Mouse (Mus musculus) embryonic facial prominence, embryonic 12.5 days (tissue): ENCODE data around the gene Ube2f. TPM values are rescaled to one million over a fixed set of nuclear protein-coding genes. Genes with fewer than 3 reads are reported as not detected.

Experiments
- ATAC-seq: fragments of 200-750 bp; cut with Nextera tagmentation; 2 replicates; pipeline ENCODE4 v1.8.0; 2017; ENCODE audit not compliant: insufficient number of reproducible peaks, insufficient read depth, low FRiP score, low TSS enrichment
- H3K27ac ChIP-seq: fragments of 300-500 bp; sonication (generic); 2 replicates; pipeline ENCODE4 v1.5.1; 2016; ENCODE audit warnings: mild to moderate bottlenecking
- H3K27me3 ChIP-seq: fragments of 300-500 bp; sonication (generic); 2 replicates; pipeline ENCODE4 v1.6.1; 2016; ENCODE audit warnings: mild to moderate bottlenecking, moderate library complexity
- H3K36me3 ChIP-seq: fragments of 300-500 bp; sonication (generic); 2 replicates; pipeline ENCODE4 v1.6.1; 2016; ENCODE audit warnings: mild to moderate bottlenecking
- H3K4me1 ChIP-seq: fragments of 300-500 bp; sonication (generic); 2 replicates; pipeline ENCODE4 v1.6.1; 2016
- H3K4me2 ChIP-seq: fragments of 300-500 bp; sonication (generic); replicated peaks from 2 replicates; pipeline ENCODE4 v1.6.1; 2016; ENCODE audit warnings: mild to moderate bottlenecking, moderate library complexity
- H3K4me3 ChIP-seq: fragments of 300-500 bp; sonication (generic); 2 replicates; pipeline ENCODE4 v1.5.1; 2016; ENCODE audit warnings: mild to moderate bottlenecking
- H3K9ac ChIP-seq: fragments of 300-500 bp; sonication (generic); 2 replicates; pipeline ENCODE4 v1.6.1; 2016; ENCODE audit warnings: mild to moderate bottlenecking, moderate library complexity
- H3K9me3 ChIP-seq: fragments of 300-500 bp; sonication (generic); 2 replicates; pipeline ENCODE4 v1.6.1; 2016; ENCODE audit warnings: mild to moderate bottlenecking, moderate library complexity
- WGBS: fragments of 180-500 bp; shearing (Covaris S2); methylation state at CpG from one replicate; pipeline ENCODE4 v1.1.7; 2016; 5-methylcytosine and 5-hydroxymethylcytosine counted together
- polyA plus RNA-seq: library from polyadenylated mRNA; unstranded; fragments of >200 nt; fragmentation: Nextera tagmentation; extraction: Ambion mirVana; gene quantifications from 2 replicates; pipeline ENCODE4 v1.2.1, GENCODE M21; 2016

Ube2f gene
- polyA plus RNA-seq, 1 experiment from 2014 or later = 72.4 TPM

GRCm38 (mm10) chr1:91276581-91276980, 26.5 kb downstream of the Ube2f start:
- Histone ChIP-seq H3K27me3 (no peaks in the 10 kb centered on the region), H3K4me1 (no peaks in the 10 kb centered on the region), H3K4me2 (no peak overlapping the region), H3K4me3 (no peak overlapping the region), H3K9me3 (no peaks in the 10 kb centered on the region), H3K9ac (no peak overlapping the region), H3K27ac (no peak overlapping the region), H3K36me3 (peaks cover 50% of the 10 kb centered on the region)
- no peak for ATAC-seq
- 88% methylated on average over 4 of the region's 4 CpGs for WGBS

DNA sequence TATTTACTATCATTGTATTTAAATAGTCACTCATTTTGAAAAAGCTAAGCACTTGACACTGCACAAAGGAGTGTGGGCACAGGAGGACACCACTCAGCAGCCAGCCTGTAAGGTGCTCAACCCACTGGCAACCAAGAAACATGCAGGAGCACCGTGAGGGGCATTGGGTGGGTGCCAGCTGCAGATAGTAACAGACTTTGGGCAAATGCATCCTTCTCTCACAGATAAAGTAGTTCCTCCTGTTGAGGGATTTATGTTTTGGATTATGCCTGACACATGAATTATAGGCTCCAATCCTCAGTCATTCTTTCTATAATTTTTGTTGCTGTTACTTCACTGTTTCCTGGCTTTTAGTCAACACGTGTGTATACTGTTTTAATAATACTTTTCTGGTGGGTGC, 27.4 kb downstream of the Ube2f start:
- no peak overlapping the region for H3K27ac ChIP-seq
- H3K9ac ChIP-seq = no peak overlapping the region
- ATAC-seq = no peak
- peaks cover 50% of the 10 kb centered on the region for H3K36me3 ChIP-seq
- H3K4me3 ChIP-seq = no peak overlapping the region
- WGBS = 97% methylated on average over 2 of the region's 2 CpGs
- no peaks in the 10 kb centered on the region for H3K9me3 ChIP-seq
- H3K4me1 ChIP-seq = no peaks in the 10 kb centered on the region
- H3K4me2 ChIP-seq = no peak overlapping the region
- no peaks in the 10 kb centered on the region for H3K27me3 ChIP-seq

- Histone ChIP-seq H3K4me2 (no peak overlapping the region), H3K27me3 (no peaks in the 10 kb centered on the region), H3K9ac (no peak overlapping the region), H3K4me3 (no peak overlapping the region), H3K9me3 (no peaks in the 10 kb centered on the region), H3K27ac (no peak overlapping the region), H3K36me3 (peaks cover 48% of the 10 kb centered on the region), H3K4me1 (no peaks in the 10 kb centered on the region)
- 97% methylated on average over 3 of the region's 3 CpGs for WGBS
- no peak for ATAC-seq
Observed at GRCm38 (mm10) chr1:91278410-91279119, 28.5 kb downstream of the Ube2f start.

DNA sequence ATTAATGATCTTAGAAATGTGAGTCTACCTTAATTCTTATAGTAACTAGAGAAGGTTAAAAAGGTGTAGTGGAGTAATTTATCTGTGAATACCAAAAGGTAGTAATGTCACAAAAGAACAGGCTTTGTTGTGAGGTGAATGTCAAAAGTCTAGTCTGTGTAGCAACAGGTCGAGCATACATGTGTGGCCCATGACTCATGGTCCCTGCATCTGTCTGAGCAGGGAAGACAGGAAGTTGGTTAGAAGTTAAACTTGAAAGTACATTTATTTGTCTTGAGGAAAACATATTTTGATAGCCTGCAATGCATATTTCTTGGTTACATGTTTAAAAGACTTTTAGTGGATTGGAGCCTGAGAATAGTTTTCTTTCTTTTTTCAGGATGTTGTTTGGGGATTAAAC, 29.0 kb downstream of the Ube2f start:
- 88% methylated on average over 1 of the region's 1 CpGs for WGBS
- Histone ChIP-seq H3K9me3 (no peaks in the 10 kb centered on the region), H3K4me1 (no peaks in the 10 kb centered on the region), H3K4me3 (no peak overlapping the region), H3K4me2 (no peak overlapping the region), H3K27me3 (no peaks in the 10 kb centered on the region), H3K27ac (no peak overlapping the region), H3K9ac (no peak overlapping the region), H3K36me3 (peaks cover 51% of the 10 kb centered on the region)
- no peak for ATAC-seq

DNA sequence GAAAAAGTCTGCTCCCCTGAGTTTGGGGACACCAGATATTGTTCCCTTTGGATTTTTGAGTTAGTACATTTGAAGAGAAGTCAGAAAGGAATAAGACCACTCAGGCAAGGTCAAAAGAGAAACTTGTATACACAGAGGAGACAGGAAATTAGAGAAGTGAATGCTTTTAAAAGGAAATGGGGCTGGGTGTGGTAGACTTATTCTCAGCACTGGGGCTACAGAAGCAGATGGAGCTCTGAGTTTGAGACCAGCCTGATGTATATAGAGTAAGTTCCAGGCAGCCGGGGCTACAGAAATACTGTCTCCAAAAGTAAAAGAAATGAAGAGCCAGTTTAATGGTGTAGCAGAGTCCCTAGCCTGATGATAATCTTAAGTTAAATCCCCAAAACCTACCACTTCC, 32.5 kb downstream of the Ube2f start:
- H3K4me1 ChIP-seq = no peaks in the 10 kb centered on the region
- WGBS = 94% methylated on average over 1 of the region's 1 CpGs
- no peak overlapping the region for H3K4me2 ChIP-seq
- no peaks in the 10 kb centered on the region for H3K9me3 ChIP-seq
- no peak overlapping the region for H3K4me3 ChIP-seq
- H3K27me3 ChIP-seq = no peaks in the 10 kb centered on the region
- H3K36me3 ChIP-seq = peaks cover 61% of the 10 kb centered on the region
- H3K27ac ChIP-seq = no peak overlapping the region
- ATAC-seq = no peak
- H3K9ac ChIP-seq = no peak overlapping the region

DNA sequence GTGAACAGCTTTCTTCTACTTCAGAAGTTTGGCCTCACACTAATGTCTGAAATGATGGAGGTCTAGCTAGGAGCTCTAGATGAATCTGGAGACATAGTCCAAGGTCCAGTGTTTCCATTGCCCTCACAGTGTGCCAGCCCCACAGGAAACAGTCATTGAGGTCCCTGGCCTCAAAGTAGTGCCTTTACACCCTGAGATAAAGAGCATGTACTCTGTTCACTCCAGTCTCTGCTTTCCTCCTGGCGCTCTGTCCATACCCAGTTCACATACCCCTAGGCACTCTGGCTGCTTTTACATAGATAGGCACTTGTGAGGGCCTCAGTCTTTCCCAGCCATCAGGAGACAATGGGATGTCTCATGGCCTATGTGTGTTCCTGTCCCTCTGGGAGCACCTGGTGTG, 39.3 kb downstream of the Ube2f start:
- no peak for ATAC-seq

GRCm38 (mm10) chr1:91292101-91292825, 42.2 kb downstream of the Ube2f start:
- no peaks in the 10 kb centered on the region for H3K27me3 ChIP-seq
- H3K9ac ChIP-seq = no peak overlapping the region
- peaks cover 25% of the 10 kb centered on the region; the same call in 1 of the 2 replicates for H3K36me3 ChIP-seq
- 92% methylated on average over 11 of the region's 11 CpGs for WGBS
- H3K4me3 ChIP-seq = no peak overlapping the region
- H3K4me2 ChIP-seq = no peak overlapping the region
- no peak overlapping the region for H3K27ac ChIP-seq
- H3K4me1 ChIP-seq = no peaks in the 10 kb centered on the region
- no peak for ATAC-seq
- H3K9me3 ChIP-seq = no peaks in the 10 kb centered on the region

More for the DNA sequence above, 39.3 kb downstream of the Ube2f start:
- Histone ChIP-seq H3K4me1 (no peaks in the 10 kb centered on the region), H3K9ac (no peak overlapping the region), H3K36me3 (peaks cover 48% of the 10 kb centered on the region), H3K4me3 (no peak overlapping the region), H3K27ac (no peak overlapping the region), H3K4me2 (no peak overlapping the region), H3K9me3 (no peaks in the 10 kb centered on the region), H3K27me3 (no peaks in the 10 kb centered on the region)
- 96% methylated on average over 1 of the region's 1 CpGs for WGBS

DNA sequence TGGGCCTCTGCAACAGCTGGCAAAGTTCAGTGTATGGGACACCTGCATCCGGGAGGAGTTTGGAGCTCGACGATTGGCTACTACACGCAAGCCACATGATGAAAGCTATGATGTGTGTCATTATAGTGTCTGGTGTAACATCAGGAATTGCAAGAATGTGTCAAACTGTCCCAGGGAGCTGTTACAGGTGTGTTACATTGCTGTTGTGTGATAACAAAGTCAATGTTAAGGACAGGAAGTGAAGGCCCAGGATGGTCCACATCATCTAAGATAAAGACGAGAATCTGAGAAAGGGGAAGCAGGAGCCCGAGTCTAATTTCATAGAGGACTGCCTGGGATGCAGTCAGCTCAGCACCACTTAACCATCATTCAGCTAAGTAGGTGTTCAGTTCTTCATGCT, 45.4 kb downstream of the Ube2f start:
- no peaks in the 10 kb centered on the region for H3K9me3 ChIP-seq
- H3K27me3 ChIP-seq = no peaks in the 10 kb centered on the region
- 89% methylated on average over 6 of the region's 6 CpGs for WGBS
- H3K27ac ChIP-seq = no peak overlapping the region
- no peak overlapping the region for H3K4me3 ChIP-seq
- ATAC-seq = no peak
- no peak overlapping the region for H3K9ac ChIP-seq
- no peak overlapping the region for H3K4me2 ChIP-seq
- H3K4me1 ChIP-seq = 0 out of 2 replicates have a peak, but pooled peaks cover 3% of the 10 kb centered on the region
- H3K36me3 ChIP-seq = peaks cover 2% of the 10 kb centered on the region; the same call in 1 of the 2 replicates

DNA sequence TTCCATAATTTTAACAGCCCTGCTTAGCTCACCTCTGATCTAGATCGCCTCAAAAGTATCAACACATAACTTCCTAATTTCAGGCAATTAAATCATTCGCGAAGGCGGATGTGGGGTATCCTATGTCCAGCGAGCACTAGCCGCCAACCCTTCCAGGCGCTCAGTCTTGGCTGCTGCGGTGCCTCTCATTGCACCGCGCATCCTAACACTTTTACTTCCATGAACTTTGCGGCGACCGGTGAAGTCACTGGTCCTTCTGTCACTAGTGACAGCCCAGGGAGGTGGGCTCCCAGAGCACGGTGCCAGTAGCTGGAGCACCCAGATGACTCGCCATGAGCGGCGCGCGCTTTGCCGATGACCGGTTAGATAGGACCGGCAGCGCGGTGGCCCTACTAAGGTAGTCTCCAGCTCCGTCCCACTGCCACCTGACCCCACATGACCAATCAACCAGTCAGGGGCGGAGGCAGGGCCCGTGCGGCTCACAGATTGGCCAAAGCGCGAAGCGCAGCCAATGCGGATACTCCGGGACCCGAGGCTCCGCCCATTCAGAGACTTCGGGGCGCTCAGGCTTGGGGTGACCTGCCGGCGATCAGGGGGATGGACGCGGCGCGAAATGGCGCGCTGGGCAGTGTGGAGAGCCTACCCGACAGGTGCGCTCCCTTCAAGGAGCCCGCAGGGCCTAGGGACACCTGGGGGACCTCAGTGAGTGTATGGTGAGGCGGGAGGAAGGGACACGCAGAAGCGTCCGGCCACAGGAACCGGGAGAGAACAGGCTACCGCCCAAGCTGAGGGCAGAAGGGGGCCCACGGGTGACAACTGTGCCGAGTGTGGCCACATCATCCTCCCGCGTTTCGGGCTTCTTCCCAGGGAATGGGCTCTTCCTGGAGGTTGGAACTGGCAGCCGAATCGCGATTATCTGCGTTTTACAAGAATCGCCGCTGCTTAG, 48.0 kb downstream of the Ube2f start, which contains the start of gene Scly:
Gene Scly (plus strand): TSS at position 540 of the 946 bp plus-strand sequence.
- peak; percentile 99 for ATAC-seq
- under 1% methylated on average over 65 of the region's 65 CpGs for WGBS
- H3K4me1 ChIP-seq = 0 out of 2 replicates have a peak, but pooled peaks cover 3% of the 10 kb centered on the region

GRCm38 (mm10) chr1:91299026-91299706, 49.1 kb downstream of the Ube2f start:
- Histone ChIP-seq H3K4me1 (0 out of 2 replicates have a peak, but pooled peaks cover 3% of the 10 kb centered on the region), H3K4me3 (peak overlapping the region; percentile 92), H3K4me2 (peak overlapping the region; percentile 63), H3K36me3 (peaks cover 5% of the 10 kb centered on the region; the same call in 1 of the 2 replicates), H3K9me3 (no peaks in the 10 kb centered on the region), H3K27me3 (no peaks in the 10 kb centered on the region), H3K9ac (no peak overlapping the region), H3K27ac (no peak overlapping the region)
- 73% methylated on average over 13 of the region's 13 CpGs for WGBS
- no peak for ATAC-seq

More for the DNA sequence above, 48.0 kb downstream of the Ube2f start, which contains the start of gene Scly:
- no peaks in the 10 kb centered on the region for H3K27me3 ChIP-seq
- peak within 1 kb of the TSS; percentile 92 for H3K4me3 ChIP-seq
- no peak within 1 kb of the TSS for H3K27ac ChIP-seq
- peaks cover 1% of the 10 kb centered on the region; the same call in 1 of the 2 replicates for H3K36me3 ChIP-seq
- peak within 1 kb of the TSS; percentile 61 for H3K9ac ChIP-seq
- H3K9me3 ChIP-seq = no peaks in the 10 kb centered on the region
- H3K4me2 ChIP-seq = peak within 1 kb of the TSS; percentile 63
